Mouse (Mus musculus) activated CD4-positive, CD25-positive, alpha-beta regulatory T cell, adult 4 months (primary cell): ENCODE results near the gene Idh1. TPM values are rescaled to one million over a fixed set of nuclear protein-coding genes. Genes with fewer than 3 reads are reported as not detected.
"Not testable (repeated sequence)": the region's sequence is repeated elsewhere in the genome, so short reads cannot be mapped to it uniquely, and the experiment has no call there.

Source experiments
- ATAC-seq: one replicate; pipeline ENCODE4 v1.8.0; 2017
- polyA plus RNA-seq, 2 experiments: library from polyadenylated mRNA; unstranded; fragments of 100-300 nt; shearing (Covaris generic); gene quantifications; one replicate each; pipeline ENCODE4 v1.2.1; 2017

The Idh1 gene
- polyA plus RNA-seq = 10 to 100 TPM in 1 of 2 experiments, 1 to 10 TPM in 1; 7.0 to 13.7 TPM

GRCm38 (mm10) chr1:65186287-65187073 lies at the start of gene Idh1, which contains the start of gene Pikfyve:
Idh1 (minus strand) TSS chr1:65186500.
Pikfyve (plus strand) TSS chr1:65186683.
- peak; percentile 100 for ATAC-seq

- ATAC-seq = no peak
Observed at GRCm38 (mm10) chr1:65230566-65230965, 44.3 kb upstream of the Idh1 start.

- ATAC-seq = not testable (repeated sequence)
Observed at GRCm38 (mm10) chr1:65229768-65230167, 43.5 kb upstream of the Idh1 start.

- no peak for ATAC-seq
Observed at GRCm38 (mm10) chr1:65227681-65228080, 41.4 kb upstream of the Idh1 start.

GRCm38 (mm10) chr1:65223654-65224053 lies 37.4 kb upstream of the Idh1 start:
- no peak for ATAC-seq

- ATAC-seq = no peak
Observed at GRCm38 (mm10) chr1:65217972-65218371, 31.7 kb upstream of the Idh1 start.

GRCm38 (mm10) chr1:65217567-65217966 lies 31.3 kb upstream of the Idh1 start:
- no peak for ATAC-seq

- ATAC-seq = no peak
Observed at GRCm38 (mm10) chr1:65213214-65213613, 26.9 kb upstream of the Idh1 start.

GRCm38 (mm10) chr1:65204299-65204698 lies 18.0 kb upstream of the Idh1 start:
- no peak for ATAC-seq

GRCm38 (mm10) chr1:65198861-65199260 lies 12.6 kb upstream of the Idh1 start:
- no peak for ATAC-seq

- ATAC-seq = no peak
Observed at GRCm38 (mm10) chr1:65198425-65198824, 12.1 kb upstream of the Idh1 start.

- ATAC-seq = no peak
Observed at GRCm38 (mm10) chr1:65193226-65193625, 6.9 kb upstream of the Idh1 start.

GRCm38 (mm10) chr1:65190172-65190571 lies 3.9 kb upstream of the Idh1 start:
- ATAC-seq = no peak

GRCm38 (mm10) chr1:65187074-65187430 lies 752 bp upstream of the Idh1 start:
- no peak for ATAC-seq

GRCm38 (mm10) chr1:65185524-65186205 lies 635 bp downstream of the Idh1 start:
- ATAC-seq = no peak

GRCm38 (mm10) chr1:65185011-65185410 lies 1.3 kb downstream of the Idh1 start:
- no peak for ATAC-seq

GRCm38 (mm10) chr1:65183994-65184393 lies 2.3 kb downstream of the Idh1 start:
- ATAC-seq = no peak

- ATAC-seq = no peak
Observed at GRCm38 (mm10) chr1:65181459-65181858, 4.8 kb downstream of the Idh1 start.

GRCm38 (mm10) chr1:65179634-65180249 lies 6.6 kb downstream of the Idh1 start:
- peak; percentile 16 for ATAC-seq

- ATAC-seq = peak; percentile 45
Observed at GRCm38 (mm10) chr1:65178902-65179432, 7.3 kb downstream of the Idh1 start.

GRCm38 (mm10) chr1:65178126-65178901 lies 8.0 kb downstream of the Idh1 start:
- ATAC-seq = peak; percentile 92

- ATAC-seq = no peak
Observed at GRCm38 (mm10) chr1:65177452-65177851, 8.8 kb downstream of the Idh1 start.
